Comparison of ENCODE assay signal across 23 mouse cellular contexts in the genomic region with DNA sequence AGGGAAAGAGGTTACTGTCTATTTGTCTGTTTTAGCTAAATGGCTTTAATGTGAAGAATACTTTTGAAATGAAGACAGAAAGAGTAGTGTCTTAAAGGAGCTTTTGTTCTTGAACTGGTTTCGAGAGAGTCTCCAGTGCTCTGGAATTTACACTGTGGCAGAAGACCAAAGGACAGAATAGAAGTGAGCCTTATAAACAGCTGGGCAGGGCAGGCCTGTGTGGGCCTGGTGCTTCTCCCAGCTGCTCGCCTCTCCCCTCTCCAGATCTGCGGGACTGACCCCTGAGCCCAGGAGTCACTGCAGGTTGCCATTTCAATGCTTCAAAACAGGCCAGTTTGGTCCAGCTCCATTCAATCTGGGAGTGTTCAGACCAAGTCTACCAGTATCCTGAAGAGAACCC.
DNase-seq lines count a peak whose midpoint lies in the region; TF ChIP-seq lines count a peak whose summit lies in the region.
"Had no signal": no experiment of that assay in that cellular context is flagged by ENCODE, and none has a peak within 500 bp of the region (broad histone marks: within the 10 kb centered on the region; RNA-seq: fewer than 3 reads in every experiment).

No protein-coding gene starts in this region.

- intact Hi-C loops in heart, adult 2 months (cut with DNase I) = no loop called here

- TF ChIP-seq POLR2A in heart, adult 2 months (IDR thresholded peaks at IDR 0.05; ENCODE audit: insufficient read depth, low read depth, low read length) = no peak

- H3K4me1 ChIP-seq in heart, adult 2 months (ENCODE audit: control insufficient read depth, insufficient read depth, low read length) = peaks cover 4% of the 10 kb centered on the region
- H3K4me1 ChIP-seq: embryonic facial prominence, embryonic 15.5 days; heart, embryonic 10.5 days; hindbrain, embryonic 15.5 days; limb, embryonic 15.5 days; neural tube, embryonic 12.5 days had no signal

- peak; percentile 18 for DNase-seq in embryo, embryonic 10 days (ENCODE audit: low spot score)
- DNase-seq in embryo, embryonic 11 days = no peak
- peak; percentile 85 for DNase-seq in heart, adult 11 months
- no peak for DNase-seq in heart, adult 2 months
- peak; percentile 7 for DNase-seq in kidney, postnatal 10 days
- DNase-seq in kidney, postnatal 14 days = no peak
- peak; percentile 18 for DNase-seq in embryo, embryonic 10.5 days (ENCODE audit: low spot score)
- no peak for DNase-seq in cerebellum, postnatal 10 days
- DNase-seq: adrenal gland, postnatal 36 days; cerebellum, adult 9-10 months; kidney, adult 8-10 months; kidney, postnatal 25 days; midbrain, embryonic 14.5 days; retina, postnatal 1 day; right cerebral cortex, postnatal 25 days; thymus, postnatal 36 days had no signal

- H3K27me3 ChIP-seq in heart, adult 2 months (ENCODE audit: control insufficient read depth, insufficient read depth, low read length) = no peaks in the 10 kb centered on the region
- H3K27me3 ChIP-seq: embryonic facial prominence, embryonic 15.5 days; hindbrain, embryonic 15.5 days; intestine, embryonic 15.5 days; limb, embryonic 15.5 days; neural tube, embryonic 12.5 days had no signal

- no peak for TF ChIP-seq CTCF in heart, adult 2 months (IDR thresholded peaks at IDR 0.05)

- H3K4me3 ChIP-seq in heart, adult 2 months = no peak overlapping the region
- H3K4me3 ChIP-seq: embryonic facial prominence, embryonic 15.5 days; heart, embryonic 10.5 days; hindbrain, embryonic 15.5 days; intestine, embryonic 15.5 days; limb, embryonic 15.5 days; neural tube, embryonic 12.5 days had no signal

- WGBS in heart, adult 2 months = 43% methylated on average over 3 of the region's 3 CpGs

- no peaks in the 10 kb centered on the region for H3K79me2 ChIP-seq in heart, adult 2 months (replicated peaks; ENCODE audit: control insufficient read depth, insufficient read depth, low read length)

- no peak overlapping the region for H3K27ac ChIP-seq in heart, adult 2 months
- H3K27ac ChIP-seq: embryonic facial prominence, embryonic 15.5 days; heart, embryonic 10.5 days; hindbrain, embryonic 15.5 days; intestine, embryonic 15.5 days; limb, embryonic 15.5 days; liver, embryonic 14.5 days; neural tube, embryonic 12.5 days had no signal

- TF ChIP-seq EP300 in heart, adult 2 months (IDR thresholded peaks at IDR 0.05; ENCODE audit: insufficient read depth, low read depth, low read length) = no peak

- no peaks in the 10 kb centered on the region for H3K36me3 ChIP-seq in heart, adult 2 months (ENCODE audit: control insufficient read depth, insufficient read depth, low read length)
- H3K36me3 ChIP-seq: embryonic facial prominence, embryonic 15.5 days; heart, embryonic 10.5 days; hindbrain, embryonic 15.5 days; intestine, embryonic 15.5 days; limb, embryonic 15.5 days; neural tube, embryonic 12.5 days had no signal

- H3K9ac ChIP-seq in heart, adult 2 months (ENCODE audit: low read depth, low read length) = no peak overlapping the region
- H3K9ac ChIP-seq: embryonic facial prominence, embryonic 15.5 days; hindbrain, embryonic 15.5 days; intestine, embryonic 15.5 days; limb, embryonic 15.5 days; liver, embryonic 14.5 days; neural tube, embryonic 12.5 days had no signal

Comparison
In these comparisons a context has a peak if more than half of its experiments do, and no peak if none do; other contexts are left out.
1. DNase-seq: peak in embryo, embryonic 10 days (single experiment), heart, adult 11 months (single experiment), kidney, postnatal 10 days (single experiment) and embryo, embryonic 10.5 days (single experiment); none in embryo, embryonic 11 days (single experiment), heart, adult 2 months (0 of 2), kidney, postnatal 14 days (single experiment) and cerebellum, postnatal 10 days (0 of 2).